Mouse (Mus musculus): ENCODE measurements around the gene Tubal3.

DNA sequence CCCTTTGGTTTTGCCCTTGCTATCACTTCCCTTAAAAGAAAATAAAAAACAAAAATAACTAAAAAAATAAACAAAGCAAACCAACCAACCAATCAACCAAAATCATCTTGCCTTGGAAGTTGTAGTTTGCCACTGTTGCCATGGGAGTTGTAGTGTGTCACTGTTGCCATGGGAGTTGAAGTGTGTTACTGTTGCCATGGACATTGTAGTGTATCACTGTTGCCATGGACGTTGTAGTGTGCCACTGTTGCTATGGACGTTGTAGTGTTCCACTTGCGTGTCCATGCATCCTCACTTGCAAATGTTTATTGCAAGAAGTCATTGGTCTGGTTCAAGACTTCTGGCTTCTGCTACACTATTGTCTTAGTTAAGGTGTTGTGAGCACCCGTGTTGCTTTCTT, 29.2 kb downstream of the Tubal3 start:
- TF ChIP-seq CTCF (IDR thresholded peaks at IDR 0.05; ENCODE audit: borderline replicate concordance, control insufficient read depth, extremely low read depth, insufficient read depth, low read length, poor library complexity) (no peak), POLR2A (IDR thresholded peaks at IDR 0.05; ENCODE audit: control insufficient read depth, extremely low read depth, insufficient read depth, low read length, poor library complexity) (no peak)
